Mouse (Mus musculus): ENCODE data around the gene Slc28a1. TPM values are rescaled to one million over a fixed set of nuclear protein-coding genes. Genes with fewer than 3 reads are reported as not detected.

The Slc28a1 gene
- total RNA-seq, 2 experiments from 2014 or later: not detected

GRCm38 (mm10) chr7:81208944-81209343, 94.3 kb downstream of the Slc28a1 start:
- peak in 1 of 2 experiments; percentile 72 for DNase-seq (ENCODE audit: extremely low spot score in 1 of 2, low spot score in 1 of 2)

GRCm38 (mm10) chr7:81209979-81210685, 95.5 kb downstream of the Slc28a1 start:
- no peak for DNase-seq (ENCODE audit: extremely low spot score in 1 of 2, low spot score in 1 of 2)

DNA sequence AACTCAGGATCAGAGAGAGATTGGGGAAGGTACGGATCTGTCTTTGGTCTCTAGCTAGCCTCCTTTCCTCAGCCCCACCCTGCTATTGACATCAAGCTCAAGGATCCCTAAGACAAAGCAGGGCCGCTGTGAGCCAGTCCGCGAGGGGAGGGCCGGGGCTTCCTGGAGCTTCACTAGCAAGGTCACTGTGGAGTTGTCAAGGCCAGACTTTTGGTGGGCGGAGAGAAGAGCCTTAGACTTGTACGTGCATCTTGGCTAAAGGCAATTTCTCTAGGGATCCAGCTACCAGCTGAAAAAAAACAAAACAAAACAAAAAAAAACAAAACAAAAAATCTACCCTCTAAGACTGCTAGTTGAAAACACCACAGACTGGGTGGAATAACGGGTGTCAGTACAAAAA, 97.2 kb downstream of the Slc28a1 start:
- DNase-seq (ENCODE audit: extremely low spot score in 1 of 2, low spot score in 1 of 2): no peak

DNA sequence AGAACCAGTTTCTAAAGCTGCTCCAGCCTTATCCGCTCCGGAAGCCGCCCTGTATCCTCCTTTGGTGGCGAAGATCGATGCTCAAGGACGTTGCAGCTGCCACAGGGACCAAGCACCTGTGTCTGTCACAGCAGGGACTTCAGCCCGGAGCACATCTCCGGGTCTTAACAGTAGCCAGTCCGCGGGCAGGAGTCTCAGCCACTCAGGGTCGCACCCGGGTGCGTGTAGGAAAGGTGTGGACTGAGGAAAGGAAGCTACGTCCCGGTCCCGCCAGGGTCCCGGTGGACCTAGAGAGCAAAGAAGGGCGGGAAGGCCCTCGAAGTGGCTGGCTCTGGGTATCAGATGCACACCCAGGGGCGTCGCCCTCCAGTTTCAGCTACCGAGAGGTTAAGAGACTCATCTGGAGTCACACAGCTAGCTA, 97.7 kb downstream of the Slc28a1 start:
- no peak for DNase-seq (ENCODE audit: extremely low spot score in 1 of 2, low spot score in 1 of 2)

DNA sequence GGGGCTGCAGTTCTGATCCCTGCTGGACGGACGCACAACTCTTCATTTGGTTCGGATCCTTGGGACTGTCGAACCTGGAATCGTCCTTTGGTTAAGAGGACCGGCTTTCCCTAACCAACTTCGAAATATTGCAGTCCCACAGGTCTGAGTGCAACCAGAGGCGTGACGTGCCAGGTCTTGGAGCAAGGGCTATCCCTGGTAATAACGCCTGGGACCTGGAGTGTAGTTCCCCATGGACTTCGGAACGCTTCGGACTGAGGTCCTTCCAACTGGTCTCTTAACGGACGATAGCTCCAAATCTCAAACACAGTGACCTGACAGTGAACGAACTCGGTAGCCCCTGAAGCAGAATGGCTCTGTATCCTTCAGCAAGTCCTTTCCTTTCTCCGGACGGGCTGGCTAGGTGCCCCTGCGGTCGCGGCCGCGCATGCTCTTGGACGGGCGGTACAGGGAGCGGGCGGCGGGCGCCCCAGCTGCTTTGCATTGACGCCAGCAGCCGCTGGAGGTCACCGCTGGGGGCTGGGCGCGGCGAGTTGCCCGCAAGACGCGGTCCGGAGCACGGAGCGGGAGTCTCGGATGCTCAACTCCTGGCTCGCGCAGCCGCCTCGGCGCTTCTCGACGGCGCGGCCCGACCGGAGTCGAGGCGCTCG, 98.2 kb downstream of the Slc28a1 start:
- peak; percentile 54 to 70 for DNase-seq (ENCODE audit: extremely low spot score in 1 of 2, low spot score in 1 of 2)

- no peak for DNase-seq (ENCODE audit: extremely low spot score in 1 of 2, low spot score in 1 of 2)
Observed at GRCm38 (mm10) chr7:81213347-81214152, 99.0 kb downstream of the Slc28a1 start, which contains the start of gene Pde8a. Gene Pde8a (plus strand): TSS chr7:81213596.

GRCm38 (mm10) chr7:81214153-81214907, 99.7 kb downstream of the Slc28a1 start:
- DNase-seq (ENCODE audit: extremely low spot score in 1 of 2, low spot score in 1 of 2): no peak

DNA sequence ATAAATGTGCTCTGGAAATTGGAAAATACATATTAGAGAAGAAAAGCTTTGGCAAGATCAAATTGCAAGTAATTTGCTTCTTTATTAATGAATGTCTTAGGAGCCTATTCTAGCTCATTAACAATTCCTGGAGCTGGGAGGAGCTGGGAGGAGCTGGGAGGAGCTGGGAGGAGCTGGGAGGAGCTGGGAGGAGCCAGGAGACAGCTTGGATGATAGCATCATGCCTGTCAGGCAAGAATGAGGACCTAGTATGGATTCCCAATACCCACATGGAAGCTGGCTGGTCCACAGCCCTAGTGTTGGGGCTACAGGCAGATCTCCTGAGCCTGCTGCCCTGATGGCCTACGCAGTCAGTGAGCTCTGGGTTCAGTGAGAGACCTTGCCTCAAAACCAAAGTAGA, 101.4 kb downstream of the Slc28a1 start:
- no peak for DNase-seq (ENCODE audit: extremely low spot score in 1 of 2, low spot score in 1 of 2)

GRCm38 (mm10) chr7:81219321-81219720, 104.7 kb downstream of the Slc28a1 start:
- no peak for DNase-seq (ENCODE audit: extremely low spot score in 1 of 2, low spot score in 1 of 2)

Other genes starting within 250 kb of the Slc28a1 start
- 10 to 100 TPM; 27.9 to 28.0 TPM for gene Wdr73, start 213.5 kb upstream of the Slc28a1 start, total RNA-seq (2021)
- 10 to 100 TPM in 1 of 2 experiments, 1 to 10 TPM in 1; 9.3 to 12.3 TPM for gene Nmb, start 209.7 kb upstream of the Slc28a1 start, total RNA-seq (2021)
- 10 to 100 TPM; 54.5 to 58.6 TPM for gene Sec11a, start 167.0 kb upstream of the Slc28a1 start, total RNA-seq (2021)
- 10 to 100 TPM; 20.1 to 20.8 TPM for gene Zfp592, start 121.1 kb upstream of the Slc28a1 start, total RNA-seq (2021)
- 1 to 10 TPM in 1 of 2 experiments, under 1 TPM in 1; 0.68 to 1.1 TPM for gene Alpk3, start 57.2 kb upstream of the Slc28a1 start, total RNA-seq (2021)
- 1 to 10 TPM; 7.3 to 7.4 TPM for gene Pde8a, start 98.8 kb downstream of the Slc28a1 start, total RNA-seq (2021)
- gene Rps17, start 230.5 kb downstream of the Slc28a1 start, total RNA-seq (2021): 100 to 1,000 TPM; 560 to 614 TPM